9 mouse cellular contexts compared by ENCODE assay signal in the genomic region with DNA sequence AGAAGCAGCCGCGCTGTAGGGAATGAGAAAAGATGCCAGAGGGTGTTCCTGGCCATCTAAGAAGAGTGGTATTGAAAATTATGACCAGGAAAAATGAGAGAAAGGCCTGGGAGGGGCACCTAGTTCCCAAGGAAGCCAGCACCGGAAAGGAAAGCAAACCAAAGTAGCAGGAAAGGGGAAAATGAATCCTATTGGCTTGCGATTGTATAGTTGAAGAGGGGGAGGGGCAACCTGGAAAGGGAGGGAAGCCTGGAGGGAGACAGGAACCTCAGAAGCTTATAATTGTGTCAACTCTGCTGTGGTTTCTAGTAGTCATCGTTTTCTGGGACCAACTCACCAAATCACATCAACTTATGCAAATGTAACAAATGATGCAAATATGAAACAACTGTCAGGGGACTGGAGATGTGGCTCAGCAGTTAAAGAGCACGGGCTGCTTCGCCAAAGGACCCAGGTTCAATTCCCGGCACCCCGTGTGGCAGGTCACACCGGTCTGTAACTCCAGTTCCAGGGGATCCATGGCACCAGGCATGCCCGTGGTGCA.
DNase-seq lines count a peak whose midpoint lies in the region; ATAC-seq lines count a peak whose summit lies in the region.
"Had no signal": no experiment of that assay in that cellular context is flagged by ENCODE, and none has a peak within 500 bp of the region (broad histone marks: within the 10 kb centered on the region; RNA-seq: fewer than 3 reads in every experiment).

No protein-coding gene starts in this region.

- peaks cover 19% of the 10 kb centered on the region for H3K27me3 ChIP-seq in hindbrain, embryonic 14.5 days (ENCODE audit: control insufficient read depth, insufficient read depth, low read length)
- peaks cover 33% of the 10 kb centered on the region for H3K27me3 ChIP-seq in hindbrain, embryonic 11.5 days (ENCODE audit: control insufficient read depth, insufficient read depth, low read length)
- H3K27me3 ChIP-seq in heart, embryonic 14.5 days (ENCODE audit: control insufficient read depth, insufficient read depth, low read length): no peaks in the 10 kb centered on the region
- peaks cover 21% of the 10 kb centered on the region; the same call in 1 of the 2 replicates for H3K27me3 ChIP-seq in forebrain, embryonic 11.5 days (ENCODE audit: control insufficient read depth, insufficient read depth, low read length)

- 70% methylated on average over 11 of the region's 11 CpGs for WGBS in hindbrain, embryonic 14.5 days
- 74% methylated on average over 11 of the region's 11 CpGs for WGBS in hindbrain, embryonic 11.5 days
- 70% methylated on average over 11 of the region's 11 CpGs for WGBS in heart, embryonic 14.5 days
- WGBS in forebrain, embryonic 11.5 days: 73% methylated on average over 11 of the region's 11 CpGs

- no peaks in the 10 kb centered on the region for H3K36me3 ChIP-seq in hindbrain, embryonic 14.5 days (replicated peaks; ENCODE audit: control insufficient read depth, insufficient read depth)
- H3K36me3 ChIP-seq in hindbrain, embryonic 11.5 days (ENCODE audit: control insufficient read depth, insufficient read depth, low read length): no peaks in the 10 kb centered on the region
- H3K36me3 ChIP-seq in heart, embryonic 14.5 days (ENCODE audit: control insufficient read depth, insufficient read depth, low read length): peaks cover 3% of the 10 kb centered on the region
- H3K36me3 ChIP-seq in forebrain, embryonic 11.5 days (ENCODE audit: control insufficient read depth, insufficient read depth, low read length): no peaks in the 10 kb centered on the region

- H3K4me2 ChIP-seq in hindbrain, embryonic 14.5 days (replicated peaks): 0 out of 2 replicates have a peak overlapping the region, but pooled peaks have one; percentile 96
- no peak overlapping the region for H3K4me2 ChIP-seq in hindbrain, embryonic 11.5 days (replicated peaks; ENCODE audit: low read depth, low read length)
- peak overlapping the region; percentile 89 for H3K4me2 ChIP-seq in heart, embryonic 14.5 days (ENCODE audit: low read length)
- H3K4me2 ChIP-seq in forebrain, embryonic 11.5 days (ENCODE audit: low read depth, low read length, severe bottlenecking): no peak overlapping the region

- peaks cover 18% of the 10 kb centered on the region for H3K4me1 ChIP-seq in hindbrain, embryonic 14.5 days (replicated peaks; ENCODE audit: control insufficient read depth, insufficient read depth, low read length)
- H3K4me1 ChIP-seq in hindbrain, embryonic 11.5 days (replicated peaks; ENCODE audit: control insufficient read depth, insufficient read depth, low read length): peaks cover 6% of the 10 kb centered on the region
- H3K4me1 ChIP-seq in heart, embryonic 14.5 days (ENCODE audit: control insufficient read depth in 2 of 2, insufficient read depth in 2 of 2, low read length in 2 of 2): peaks cover 29 to 65% of the 10 kb centered on the region in 2 experiments
- peaks cover 6% of the 10 kb centered on the region for H3K4me1 ChIP-seq in forebrain, embryonic 11.5 days (replicated peaks; ENCODE audit: control insufficient read depth, insufficient read depth, low read length)

- DNase-seq in hindbrain, embryonic 14.5 days (ENCODE audit: low spot score): no peak
- no peak for DNase-seq in hindbrain, embryonic 11.5 days (ENCODE audit: low spot score)
- peak; percentile 33 for DNase-seq in R1 (ENCODE audit: low read depth, low spot score)
- peak; percentile 80 for DNase-seq in lung, postnatal 10 days
- DNase-seq in thymus, postnatal 10 days (ENCODE audit: low spot score in 2 of 2): no peak
- DNase-seq in cerebellum, adult 11 months: no peak
- DNase-seq in forebrain, embryonic 11.5 days (ENCODE audit: low spot score): no peak
- DNase-seq: midbrain, embryonic 14.5 days had no signal

- H3K4me3 ChIP-seq in hindbrain, embryonic 14.5 days (replicated peaks; ENCODE audit: low read length): no peak overlapping the region
- H3K4me3 ChIP-seq in hindbrain, embryonic 11.5 days (ENCODE audit: low read depth, low read length): no peak overlapping the region
- peak overlapping the region; percentile 68 to 92 for H3K4me3 ChIP-seq in heart, embryonic 14.5 days (ENCODE audit: control insufficient read depth in 1 of 2, insufficient read depth in 1 of 2, low read depth in 1 of 2, low read length in 2 of 2)
- H3K4me3 ChIP-seq in forebrain, embryonic 11.5 days (ENCODE audit: low read depth, low read length): no peak overlapping the region

- no peak overlapping the region for H3K9ac ChIP-seq in hindbrain, embryonic 14.5 days
- H3K9ac ChIP-seq in hindbrain, embryonic 11.5 days (ENCODE audit: low read depth, low read length): no peak overlapping the region
- peak overlapping the region; percentile 97 for H3K9ac ChIP-seq in heart, embryonic 14.5 days (ENCODE audit: low read length)
- H3K9ac ChIP-seq in forebrain, embryonic 11.5 days (ENCODE audit: low read length): no peak overlapping the region

- H3K9me3 ChIP-seq in hindbrain, embryonic 14.5 days (ENCODE audit: control insufficient read depth, low read length): no peaks in the 10 kb centered on the region
- no peaks in the 10 kb centered on the region for H3K9me3 ChIP-seq in hindbrain, embryonic 11.5 days (ENCODE audit: control insufficient read depth, low read length)
- H3K9me3 ChIP-seq in heart, embryonic 14.5 days (ENCODE audit: control insufficient read depth, low read length): no peaks in the 10 kb centered on the region
- H3K9me3 ChIP-seq in forebrain, embryonic 11.5 days (ENCODE audit: control insufficient read depth, low read length): no peaks in the 10 kb centered on the region

- H3K27ac ChIP-seq in hindbrain, embryonic 14.5 days: no peak overlapping the region
- no peak overlapping the region for H3K27ac ChIP-seq in hindbrain, embryonic 11.5 days (ENCODE audit: low read depth, low read length)
- H3K27ac ChIP-seq in heart, embryonic 14.5 days (replicated peaks in 1 of 2; ENCODE audit: control insufficient read depth in 1 of 2, insufficient read depth in 1 of 2, low read depth in 2 of 2, low read length in 2 of 2): peak overlapping the region; percentile 99 to 100
- no peak overlapping the region for H3K27ac ChIP-seq in forebrain, embryonic 11.5 days (ENCODE audit: low read depth, low read length)

- ATAC-seq in hindbrain, embryonic 14.5 days (ENCODE audit: low FRiP score): no peak
- no peak for ATAC-seq in hindbrain, embryonic 11.5 days (ENCODE audit: low FRiP score)
- ATAC-seq in heart, embryonic 14.5 days (ENCODE audit: insufficient number of reproducible peaks, insufficient read depth, low FRiP score, low read depth): no peak
- no peak for ATAC-seq in forebrain, embryonic 11.5 days (replicated peaks; ENCODE audit: low FRiP score)

Comparison
In these comparisons a context has a peak if more than half of its experiments do, and no peak if none do; other contexts are left out.
1. H3K4me2 ChIP-seq: peak in hindbrain, embryonic 14.5 days (single experiment) and heart, embryonic 14.5 days (single experiment); none in hindbrain, embryonic 11.5 days (single experiment) and forebrain, embryonic 11.5 days (single experiment).
2. DNase-seq: peak in R1 (single experiment) and lung, postnatal 10 days (single experiment); none in hindbrain, embryonic 14.5 days (single experiment), hindbrain, embryonic 11.5 days (single experiment), thymus, postnatal 10 days (0 of 2), cerebellum, adult 11 months (single experiment) and forebrain, embryonic 11.5 days (single experiment).
3. H3K27ac ChIP-seq: peak in heart, embryonic 14.5 days (2 of 2); none in hindbrain, embryonic 14.5 days (single experiment), hindbrain, embryonic 11.5 days (single experiment) and forebrain, embryonic 11.5 days (single experiment).
4. H3K4me3 ChIP-seq: peak in heart, embryonic 14.5 days (2 of 2); none in hindbrain, embryonic 14.5 days (single experiment), hindbrain, embryonic 11.5 days (single experiment) and forebrain, embryonic 11.5 days (single experiment).